22 mouse cellular contexts compared by ENCODE assay signal in the genomic region with DNA sequence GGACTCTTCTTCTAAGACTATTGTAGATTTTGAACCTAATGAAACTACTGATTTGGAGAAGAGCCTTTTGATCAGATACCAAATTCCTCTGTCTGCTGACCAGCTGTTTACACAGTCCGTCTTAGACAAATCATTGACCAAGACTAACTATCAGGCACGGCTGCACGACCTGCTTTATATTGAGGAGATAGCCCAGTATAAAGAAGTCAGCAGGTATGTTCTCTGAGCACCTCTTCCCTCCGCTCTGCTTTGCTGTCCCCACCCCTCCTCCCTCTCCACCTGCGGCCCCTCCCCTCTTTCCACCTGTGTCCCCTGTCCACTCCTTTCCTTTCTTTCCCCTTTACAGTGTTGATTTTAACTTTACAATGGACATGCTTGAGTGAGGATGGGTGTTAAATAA.
DNase-seq lines count a peak whose midpoint lies in the region; ATAC-seq lines count a peak whose summit lies in the region.
"Had no signal": no experiment of that assay in that cellular context is flagged by ENCODE, and none has a peak within 500 bp of the region (broad histone marks: within the 10 kb centered on the region; RNA-seq: fewer than 3 reads in every experiment).

No protein-coding gene starts in this region.

- no peak overlapping the region for H3K4me3 ChIP-seq in kidney, embryonic 15.5 days (replicated peaks)
- H3K4me3 ChIP-seq: embryonic facial prominence, embryonic 13.5 days; embryonic facial prominence, embryonic 15.5 days; erythroblast, embryonic 14.5 days; forebrain, embryonic 10.5 days; forebrain, embryonic 12.5 days had no signal

- H3K4me1 ChIP-seq in kidney, embryonic 15.5 days: no peaks in the 10 kb centered on the region
- H3K4me1 ChIP-seq: embryonic facial prominence, embryonic 13.5 days; embryonic facial prominence, embryonic 15.5 days had no signal

- H3K4me2 ChIP-seq in kidney, embryonic 15.5 days: no peak overlapping the region
- H3K4me2 ChIP-seq: embryonic facial prominence, embryonic 13.5 days; embryonic facial prominence, embryonic 15.5 days; forebrain, embryonic 12.5 days had no signal

- ATAC-seq in kidney, embryonic 15.5 days (replicated peaks; ENCODE audit: low FRiP score): no peak
- ATAC-seq: forebrain, embryonic 14.5 days had no signal

- peak; percentile 5 for DNase-seq in kidney, adult 11 months
- DNase-seq in kidney, adult 18-20 months: no peak
- DNase-seq in kidney, adult 9 months: peak; percentile 28
- DNase-seq in yolk sac, embryonic 10.5 days (ENCODE audit: low spot score): peak; percentile 60
- DNase-seq in spleen, adult 18-20 months: no peak
- DNase-seq: adrenal gland, adult 2 months; adrenal gland, postnatal 10 days; adrenal gland, postnatal 25 days; cerebellum, adult 11 months; cerebellum, adult 18-20 months; cerebellum, adult 8-10 months; cerebellum, adult 9-11 months; cerebellum, postnatal 14 days; cerebellum, postnatal 36 days; embryo, embryonic 11 days had no signal

- no peaks in the 10 kb centered on the region for H3K9me3 ChIP-seq in kidney, embryonic 15.5 days (replicated peaks)
- H3K9me3 ChIP-seq: embryonic facial prominence, embryonic 13.5 days; embryonic facial prominence, embryonic 15.5 days; forebrain, embryonic 10.5 days; forebrain, embryonic 12.5 days had no signal

- H3K27ac ChIP-seq in kidney, embryonic 15.5 days: no peak overlapping the region
- H3K27ac ChIP-seq: embryonic facial prominence, embryonic 13.5 days; embryonic facial prominence, embryonic 15.5 days; forebrain, embryonic 10.5 days; forebrain, embryonic 12.5 days had no signal

- H3K27me3 ChIP-seq in kidney, embryonic 15.5 days: no peaks in the 10 kb centered on the region
- H3K27me3 ChIP-seq: embryonic facial prominence, embryonic 13.5 days; embryonic facial prominence, embryonic 15.5 days; forebrain, embryonic 12.5 days had no signal

- peaks cover 57% of the 10 kb centered on the region for H3K36me3 ChIP-seq in kidney, embryonic 15.5 days

- whole genome bisulfite sequencing in kidney, embryonic 15.5 days: 73% methylated on average over 5 of the region's 5 CpGs

- H3K9ac ChIP-seq in kidney, embryonic 15.5 days: no peak overlapping the region
- H3K9ac ChIP-seq: embryonic facial prominence, embryonic 13.5 days; embryonic facial prominence, embryonic 15.5 days; forebrain, embryonic 12.5 days had no signal

Comparison
In these comparisons a context has a peak if more than half of its experiments do, and no peak if none do; other contexts are left out.
1. DNase-seq: peak in kidney, adult 11 months (single experiment), kidney, adult 9 months (single experiment) and yolk sac, embryonic 10.5 days (single experiment); none in kidney, adult 18-20 months (single experiment) and spleen, adult 18-20 months (0 of 2).